Mouse (Mus musculus): ENCODE results near the gene Egflam.

The Egflam gene

GRCm38 (mm10) chr15:7216581-7217272, 181.5 kb downstream of the Egflam start:
- no peak for DNase-seq (ENCODE audit: low spot score)

- DNase-seq (ENCODE audit: low spot score) = no peak
These were observed 182.3 kb downstream of the Egflam start for GRCm38 (mm10) chr15:7215845-7216244.

- no peak for DNase-seq (ENCODE audit: low spot score)
These were observed 184.5 kb downstream of the Egflam start for GRCm38 (mm10) chr15:7213683-7214082.

- no peak for DNase-seq (ENCODE audit: low spot score)
These were observed 190.0 kb downstream of the Egflam start for GRCm38 (mm10) chr15:7208180-7208579.

GRCm38 (mm10) chr15:7207292-7207691, 190.9 kb downstream of the Egflam start:
- DNase-seq (ENCODE audit: low spot score) = no peak

GRCm38 (mm10) chr15:7206110-7206509, 192.1 kb downstream of the Egflam start:
- DNase-seq (ENCODE audit: low spot score) = peak; percentile 46

- DNase-seq (ENCODE audit: low spot score) = no peak
These were observed 193.3 kb downstream of the Egflam start for GRCm38 (mm10) chr15:7204917-7205316.

- DNase-seq (ENCODE audit: low spot score) = no peak
These were observed 194.4 kb downstream of the Egflam start for GRCm38 (mm10) chr15:7203606-7204330.

GRCm38 (mm10) chr15:7202981-7203380, 195.2 kb downstream of the Egflam start:
- DNase-seq (ENCODE audit: low spot score) = no peak

GRCm38 (mm10) chr15:7201421-7202380, 196.5 kb downstream of the Egflam start:
- DNase-seq (ENCODE audit: low spot score) = no peak

- DNase-seq (ENCODE audit: low spot score) = no peak
These were observed 197.9 kb downstream of the Egflam start for GRCm38 (mm10) chr15:7200286-7200685.

GRCm38 (mm10) chr15:7198816-7199215, 199.4 kb downstream of the Egflam start:
- peak; percentile 59 for DNase-seq (ENCODE audit: low spot score)

- DNase-seq (ENCODE audit: low spot score) = no peak
These were observed 200.3 kb downstream of the Egflam start for GRCm38 (mm10) chr15:7197652-7198445.

GRCm38 (mm10) chr15:7194748-7195221, 203.4 kb downstream of the Egflam start:
- peak; percentile 73 for DNase-seq (ENCODE audit: low spot score)

GRCm38 (mm10) chr15:7194147-7194720, 204.0 kb downstream of the Egflam start:
- DNase-seq (ENCODE audit: low spot score) = peak; percentile 75

GRCm38 (mm10) chr15:7192582-7192981, 205.6 kb downstream of the Egflam start:
- no peak for DNase-seq (ENCODE audit: low spot score)

- DNase-seq (ENCODE audit: low spot score) = no peak
These were observed 207.1 kb downstream of the Egflam start for GRCm38 (mm10) chr15:7191074-7191473.

- DNase-seq (ENCODE audit: low spot score) = no peak
These were observed 208.3 kb downstream of the Egflam start for GRCm38 (mm10) chr15:7189678-7190454.

GRCm38 (mm10) chr15:7187682-7188081, 210.5 kb downstream of the Egflam start:
- no peak for DNase-seq (ENCODE audit: low spot score)

GRCm38 (mm10) chr15:7180576-7180975, 217.6 kb downstream of the Egflam start:
- DNase-seq (ENCODE audit: low spot score) = no peak

Measured in embryo, embryonic 10.5 days (tissue).